Mouse (Mus musculus): ENCODE data around the gene Fbxo8.

Fbxo8 gene

GRCm38 (mm10) chr8:56550558-56551360 is at the start of gene Fbxo8, which contains the start of gene Cep44:
Fbxo8 (plus strand) TSS chr8:56551090.
Cep44 (minus strand) TSS chr8:56551047.
- DNase-seq (ENCODE audit: low spot score): peak; percentile 76

DNA sequence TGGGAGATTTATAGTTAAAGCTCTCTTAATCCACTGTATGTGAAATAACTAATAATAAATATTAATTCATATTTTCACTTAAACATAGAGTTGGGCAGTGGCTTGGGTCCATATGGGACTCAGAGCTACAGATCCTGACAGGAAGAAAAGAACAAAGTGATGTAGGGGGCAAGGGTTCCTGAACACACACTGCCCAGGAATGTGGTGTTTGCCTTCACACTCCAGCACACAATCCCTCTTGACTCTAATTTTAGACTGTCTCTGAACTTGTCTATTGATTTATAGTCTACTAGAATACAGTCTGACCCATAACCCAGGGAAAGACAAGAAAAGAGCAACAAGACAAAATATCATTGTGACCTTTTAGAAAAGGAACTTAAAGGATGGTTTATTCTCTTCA is 49.0 kb upstream of the Fbxo8 start:
- no peak for DNase-seq (ENCODE audit: low spot score)

DNA sequence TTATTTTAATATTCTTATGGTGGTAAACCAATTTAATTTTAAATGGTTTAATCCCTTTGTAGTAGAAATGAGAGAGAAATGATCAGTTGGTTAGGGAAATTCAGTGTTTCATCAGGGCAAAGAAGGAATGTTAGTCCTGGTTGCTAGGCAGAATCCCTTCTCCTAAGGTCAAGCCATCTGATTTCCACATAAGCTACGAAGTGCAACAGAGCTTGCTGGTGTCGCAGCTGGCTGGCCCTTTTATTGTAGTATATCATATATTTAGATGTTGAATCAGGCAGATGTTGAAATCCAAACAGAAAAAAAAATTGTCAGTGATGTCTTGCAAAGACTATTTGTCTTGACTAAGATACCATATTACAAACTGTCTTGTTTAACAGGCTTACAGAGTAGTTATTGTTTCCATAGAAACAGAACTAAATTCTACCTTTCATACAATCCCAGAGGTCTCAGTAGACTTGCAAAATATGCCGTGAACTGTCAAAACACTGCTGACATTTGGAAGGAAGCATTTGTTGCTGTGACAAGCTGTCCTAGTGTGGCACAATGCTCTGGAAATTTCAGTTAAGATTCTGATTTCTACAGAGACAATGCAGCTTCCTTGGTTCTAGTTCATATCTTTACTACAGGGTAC is 42.5 kb upstream of the Fbxo8 start:
- DNase-seq (ENCODE audit: low spot score): no peak

- DNase-seq (ENCODE audit: low spot score): no peak
Measured at GRCm38 (mm10) chr8:56508952-56509479, 41.9 kb upstream of the Fbxo8 start.

- no peak for DNase-seq (ENCODE audit: low spot score)
Measured at GRCm38 (mm10) chr8:56518848-56519247, 32.0 kb upstream of the Fbxo8 start.

DNA sequence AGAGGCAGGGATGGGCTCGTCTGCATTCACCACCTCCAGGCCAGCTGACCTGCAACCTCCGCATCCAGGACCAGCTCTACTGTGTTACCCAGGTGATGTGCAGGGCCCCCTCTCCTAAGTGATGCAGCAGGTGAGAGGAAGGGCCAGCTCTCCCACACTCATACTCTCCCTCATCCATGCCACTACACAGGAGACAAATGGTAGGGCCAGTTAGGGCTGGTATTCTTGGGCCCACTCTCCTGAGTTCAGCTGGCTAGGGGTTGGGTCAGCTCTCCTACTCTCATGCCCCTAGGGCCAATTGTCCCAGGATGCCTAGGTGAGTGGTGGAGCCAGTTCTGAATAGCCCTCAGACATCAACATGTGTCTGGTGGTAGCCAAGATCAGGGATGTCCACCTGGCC is 30.6 kb upstream of the Fbxo8 start:
- no peak for DNase-seq (ENCODE audit: low spot score)

DNA sequence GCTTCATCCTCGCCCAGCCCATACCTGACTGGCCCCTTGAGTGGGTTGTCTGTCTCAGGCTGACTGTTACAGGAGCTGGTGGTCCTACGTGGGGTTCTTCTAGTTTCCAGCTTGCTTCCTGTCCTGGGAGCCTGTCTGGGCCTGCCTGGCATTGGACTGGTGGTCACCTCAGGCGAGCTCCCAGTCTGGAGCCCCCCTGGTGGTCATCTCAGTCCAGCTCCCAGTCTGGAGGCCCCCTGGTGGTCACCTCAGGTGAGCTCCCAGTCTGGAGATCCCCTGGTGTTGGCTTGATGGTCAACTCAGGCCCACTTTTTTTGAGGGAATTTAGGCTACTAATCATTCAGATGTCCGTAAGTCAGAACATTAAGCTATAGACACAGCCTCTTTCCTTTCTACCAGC is 29.8 kb upstream of the Fbxo8 start:
- no peak for DNase-seq (ENCODE audit: low spot score)

DNA sequence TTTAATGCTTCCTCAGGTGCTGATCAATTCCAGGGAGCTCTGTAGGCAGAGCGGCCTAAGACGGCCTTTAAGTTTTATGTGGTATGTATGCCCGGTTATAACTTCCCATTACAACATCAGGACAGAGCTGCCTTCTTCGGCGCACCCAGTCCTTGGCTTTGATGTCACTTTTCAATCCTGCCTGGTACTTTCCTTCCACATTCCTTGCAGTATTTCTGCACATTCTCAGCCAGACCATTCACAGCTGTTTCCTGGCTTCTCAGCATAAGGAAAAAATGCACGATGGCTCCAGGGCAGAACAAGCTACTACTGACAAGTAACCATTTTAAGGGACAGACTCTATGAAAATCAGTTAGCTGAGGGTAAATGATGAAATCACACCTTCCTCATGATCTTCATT is 22.0 kb upstream of the Fbxo8 start:
- no peak for DNase-seq (ENCODE audit: low spot score)

DNA sequence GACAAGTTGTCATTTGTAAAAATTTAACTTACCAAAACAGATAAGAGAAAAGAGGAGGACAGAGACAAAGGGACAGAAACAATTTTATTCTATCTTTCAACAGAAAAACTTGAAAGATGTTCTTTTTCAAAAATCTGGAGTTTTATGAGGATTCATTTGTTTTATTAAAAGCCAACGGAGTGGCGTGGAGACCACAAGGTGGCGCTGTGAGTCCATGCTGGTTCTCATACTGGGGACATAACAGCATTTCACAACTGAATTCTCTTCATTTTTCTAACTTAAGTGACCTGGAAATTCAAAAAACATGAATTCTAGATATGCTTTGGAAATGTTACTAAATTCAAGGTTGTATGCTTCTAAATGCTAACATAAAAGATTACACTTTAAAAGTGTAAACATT is 20.5 kb upstream of the Fbxo8 start:
- peak; percentile 57 for DNase-seq (ENCODE audit: low spot score)

- no peak for DNase-seq (ENCODE audit: low spot score)
Measured at GRCm38 (mm10) chr8:56540706-56541105, 10.2 kb upstream of the Fbxo8 start.

GRCm38 (mm10) chr8:56547866-56548265 is 3.0 kb upstream of the Fbxo8 start:
- no peak for DNase-seq (ENCODE audit: low spot score)

- peak; percentile 95 for DNase-seq (ENCODE audit: low spot score)
Measured at GRCm38 (mm10) chr8:56551361-56551852, 517 bp downstream of the Fbxo8 start.

GRCm38 (mm10) chr8:56552045-56552444 is 1.2 kb downstream of the Fbxo8 start:
- DNase-seq (ENCODE audit: low spot score): no peak

- no peak for DNase-seq (ENCODE audit: low spot score)
Measured at GRCm38 (mm10) chr8:56552551-56553103, 1.7 kb downstream of the Fbxo8 start.

- DNase-seq (ENCODE audit: low spot score): no peak
Measured at GRCm38 (mm10) chr8:56564399-56565047, 13.6 kb downstream of the Fbxo8 start.

GRCm38 (mm10) chr8:56566856-56567255 is 16.0 kb downstream of the Fbxo8 start:
- no peak for DNase-seq (ENCODE audit: low spot score)

- no peak for DNase-seq (ENCODE audit: low spot score)
Measured at GRCm38 (mm10) chr8:56580918-56581317, 30.0 kb downstream of the Fbxo8 start.

GRCm38 (mm10) chr8:56582841-56583240 is 32.0 kb downstream of the Fbxo8 start:
- no peak for DNase-seq (ENCODE audit: low spot score)

- no peak for DNase-seq (ENCODE audit: low spot score)
Measured at GRCm38 (mm10) chr8:56589004-56589403, 38.1 kb downstream of the Fbxo8 start.

DNA sequence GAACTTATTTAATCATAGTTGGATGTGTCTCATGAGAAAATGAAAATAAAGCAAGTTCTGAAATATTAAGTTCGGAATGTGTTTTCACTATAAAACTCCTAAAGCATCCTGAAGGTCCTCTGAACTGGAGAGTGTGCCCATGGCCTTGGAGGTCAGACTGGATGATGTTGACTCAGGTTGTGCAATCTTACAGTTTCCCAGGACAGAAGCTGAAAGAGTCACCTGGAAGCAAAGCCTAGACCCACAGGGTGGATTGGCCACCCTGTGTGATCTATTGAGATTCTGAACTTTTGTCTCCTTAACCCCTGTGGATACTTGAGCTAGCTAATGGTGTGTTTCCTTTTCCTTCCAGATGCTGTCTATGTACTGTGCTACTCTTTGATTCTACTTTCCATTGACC is 40.2 kb downstream of the Fbxo8 start:
- DNase-seq (ENCODE audit: low spot score): no peak

GRCm38 (mm10) chr8:56591502-56591901 is 40.6 kb downstream of the Fbxo8 start:
- DNase-seq (ENCODE audit: low spot score): no peak

DNA sequence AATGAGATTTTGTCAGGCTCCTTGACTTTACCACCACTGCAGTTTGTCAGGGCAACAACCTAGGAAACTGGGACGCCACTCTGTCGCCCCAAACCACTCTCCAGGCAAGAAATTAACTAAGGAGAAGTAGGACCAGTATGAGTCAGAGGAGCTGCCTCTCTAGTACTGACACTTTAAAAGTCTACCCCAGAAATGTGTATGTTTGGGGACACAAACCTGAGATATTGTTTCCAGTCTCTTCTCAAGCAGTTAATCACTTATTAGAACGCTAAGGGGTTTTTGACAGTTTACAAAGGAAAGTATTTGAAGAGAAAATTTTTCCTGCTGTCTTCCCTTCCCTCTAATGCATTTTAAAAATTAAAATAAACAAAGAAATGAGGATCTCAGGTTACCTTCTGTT is 55.6 kb downstream of the Fbxo8 start:
- no peak for DNase-seq (ENCODE audit: low spot score)

All from c-Kit-positive CD71-positive TER-119-positive erythroid progenitor cells, embryonic 14.5 days (primary cell).